Mouse (Mus musculus): ENCODE measurements around the gene Gm7951. TPM values are rescaled to one million over a fixed set of nuclear protein-coding genes. Genes with fewer than 3 reads are reported as not detected.
"Not testable (repeated sequence)": the region's sequence is repeated elsewhere in the genome, so short reads cannot be mapped to it uniquely, and the experiment has no call there.

Gm7951 gene
- not detected in 2 replicates for polyA plus RNA-seq (2015; fragmentation: Nextera tagmentation; extraction: Ambion mirVana)

- H3K4me3 ChIP-seq; H3K4me1 ChIP-seq (replicated peaks); H3K36me3 ChIP-seq; H3K9ac ChIP-seq; H3K27ac ChIP-seq (replicated peaks); H3K9me3 ChIP-seq; ATAC-seq (ENCODE audit: low FRiP score, low read depth); H3K4me2 ChIP-seq; H3K27me3 ChIP-seq: not testable (repeated sequence)
- no CpG with 5 or more reads among the region's 2 CpGs for WGBS
These were observed at the start of gene Gm7951 for GRCm38 (mm10) chr14:42117269-42117668. TSS of gene Gm7951 (minus strand) at chr14:42117369.

- not testable (repeated sequence) for H3K36me3 ChIP-seq; H3K9ac ChIP-seq; H3K9me3 ChIP-seq; H3K4me2 ChIP-seq; H3K27me3 ChIP-seq; H3K4me1 ChIP-seq (replicated peaks); ATAC-seq (ENCODE audit: low FRiP score, low read depth); H3K4me3 ChIP-seq; H3K27ac ChIP-seq (replicated peaks)
- WGBS = 85% methylated on average over 1 of the region's 2 CpGs
These were observed 45.4 kb upstream of the Gm7951 start, which contains the start of gene Gm17027 for GRCm38 (mm10) chr14:42162522-42162921. TSS of gene Gm17027 (minus strand) at chr14:42162622.

- H3K9ac ChIP-seq; H3K9me3 ChIP-seq; H3K27ac ChIP-seq (replicated peaks); H3K27me3 ChIP-seq; H3K4me3 ChIP-seq; H3K4me1 ChIP-seq (replicated peaks); ATAC-seq (ENCODE audit: low FRiP score, low read depth); H3K4me2 ChIP-seq; H3K36me3 ChIP-seq: not testable (repeated sequence)
- 84% methylated on average over 7 of the region's 8 CpGs for WGBS
These were observed 17.4 kb upstream of the Gm7951 start for GRCm38 (mm10) chr14:42134571-42134970.

- not testable (repeated sequence) for H3K36me3 ChIP-seq; H3K27ac ChIP-seq (replicated peaks); H3K4me2 ChIP-seq; H3K27me3 ChIP-seq; H3K9ac ChIP-seq; H3K4me1 ChIP-seq (replicated peaks); ATAC-seq (ENCODE audit: low FRiP score, low read depth); H3K9me3 ChIP-seq; H3K4me3 ChIP-seq
- WGBS = 58% methylated on average over 11 of the region's 14 CpGs
These were observed 16.6 kb upstream of the Gm7951 start for GRCm38 (mm10) chr14:42133806-42134205.

Other genes with a start within 250 kb of the Gm7951 start
- not detected in 2 replicates for gene Gm7980, start 210.1 kb downstream of the Gm7951 start, polyA plus RNA-seq (2015; fragmentation: Nextera tagmentation; extraction: Ambion mirVana)
- gene 1700049E17Rik1, start 192.4 kb downstream of the Gm7951 start, polyA plus RNA-seq (2015; fragmentation: Nextera tagmentation; extraction: Ambion mirVana) = not detected in 2 replicates
- gene 1700024B05Rik, start 173.4 kb downstream of the Gm7951 start, polyA plus RNA-seq (2015; fragmentation: Nextera tagmentation; extraction: Ambion mirVana) = not detected in 2 replicates
- 0.14 TPM in 1 of 2 replicates, not detected in the other for gene Gm6401, start 149.4 kb downstream of the Gm7951 start, polyA plus RNA-seq (2015; fragmentation: Nextera tagmentation; extraction: Ambion mirVana)
- not detected in 2 replicates for gene Gm3543, start 134.0 kb downstream of the Gm7951 start, polyA plus RNA-seq (2015; fragmentation: Nextera tagmentation; extraction: Ambion mirVana)
- not detected in 2 replicates for gene Gm17027, start 45.3 kb upstream of the Gm7951 start, polyA plus RNA-seq (2015; fragmentation: Nextera tagmentation; extraction: Ambion mirVana)
- not detected in 2 replicates for gene Gm3573, start 73.4 kb upstream of the Gm7951 start, polyA plus RNA-seq (2015; fragmentation: Nextera tagmentation; extraction: Ambion mirVana)
- not detected in 2 replicates for gene Gm17026, start 142.7 kb upstream of the Gm7951 start, polyA plus RNA-seq (2015; fragmentation: Nextera tagmentation; extraction: Ambion mirVana)
- gene Gm9611, start 180.0 kb upstream of the Gm7951 start, polyA plus RNA-seq (2015; fragmentation: Nextera tagmentation; extraction: Ambion mirVana) = not detected in 2 replicates
- not detected in 2 replicates for gene Gm7995, start 192.8 kb upstream of the Gm7951 start, polyA plus RNA-seq (2015; fragmentation: Nextera tagmentation; extraction: Ambion mirVana)